Mouse (Mus musculus) heart, embryonic 16.5 days (tissue): ENCODE measurements around the gene Ltk. TPM values are rescaled to one million over a fixed set of nuclear protein-coding genes. Genes with fewer than 3 reads are reported as not detected.
A peak's percentile ranks its signal among the peaks of the same experiment; 100 is the strongest.

Experiments
- ATAC-seq: fragments of 200-750 bp; cut with Nextera tagmentation; replicated peaks from 2 replicates; pipeline ENCODE4 v1.8.0; 2017; ENCODE audit warnings: moderate number of reproducible peaks; ENCODE audit not compliant: insufficient read depth, low FRiP score; ENCODE audit errors: extremely low read depth
- H3K27ac ChIP-seq: fragments of 300-500 bp; sonication (generic); 2 replicates; pipeline ENCODE4 v1.5.1; 2014; ENCODE audit warnings: mild to moderate bottlenecking, low read length, control low read depth, moderate library complexity
- H3K27me3 ChIP-seq: fragments of 300-500 bp; sonication (generic); 2 replicates; pipeline ENCODE4 v1.6.1; 2014; ENCODE audit warnings: low read length, mixed read lengths; ENCODE audit not compliant: control insufficient read depth, insufficient read depth
- H3K36me3 ChIP-seq: fragments of 300-500 bp; sonication (generic); 2 replicates; pipeline ENCODE4 v1.6.1; 2014; ENCODE audit not compliant: control insufficient read depth, insufficient read depth
- H3K4me1 ChIP-seq: fragments of 300-500 bp; sonication (generic); 2 replicates; pipeline ENCODE4 v1.6.1; 2014; ENCODE audit warnings: low read length, mixed read lengths; ENCODE audit not compliant: control insufficient read depth, insufficient read depth
- H3K4me2 ChIP-seq: fragments of 300-500 bp; sonication (generic); 2 replicates; pipeline ENCODE4 v1.6.1; 2014; ENCODE audit warnings: low read depth, mild to moderate bottlenecking, control low read depth, low read length
- H3K4me3 ChIP-seq: fragments of 300-500 bp; sonication (generic); 2 replicates; pipeline ENCODE4 v1.5.1; 2014; ENCODE audit warnings: mild to moderate bottlenecking, control low read depth, low read length
- H3K9ac ChIP-seq: fragments of 300-500 bp; sonication (generic); 2 replicates; pipeline ENCODE4 v1.6.1; 2014; ENCODE audit warnings: low read length, control low read depth
- H3K9me3 ChIP-seq: fragments of 300-500 bp; sonication (generic); replicated peaks from 2 replicates; pipeline ENCODE4 v1.6.1; 2016; ENCODE audit warnings: low read length; ENCODE audit not compliant: control insufficient read depth
- WGBS: fragments of 180-500 bp; shearing (Covaris S2); extraction: QIAGEN DNeasy Blood & Tissue Kit; methylation state at CpG from one replicate; pipeline ENCODE4 v1.1.7; 2014; 5-methylcytosine and 5-hydroxymethylcytosine counted together
- polyA plus RNA-seq: library from polyadenylated mRNA; unstranded; fragments of >200 nt; fragmentation: Nextera tagmentation; extraction: Ambion mirVana; gene quantifications from 2 replicates; pipeline ENCODE4 v1.2.1, GENCODE M21; 2015

The Ltk gene
- polyA plus RNA-seq, 1 experiment from 2014 or later: not detected

GRCm38 (mm10) chr2:119745281-119745680, 14.9 kb downstream of the Ltk start:
- H3K4me2 ChIP-seq: no peak overlapping the region
- H3K36me3 ChIP-seq: no peaks in the 10 kb centered on the region
- ATAC-seq: no peak
- 9% methylated on average over 1 of the region's 1 CpGs for WGBS
- no peak overlapping the region; the same call in 1 of the 2 replicates for H3K9ac ChIP-seq
- H3K9me3 ChIP-seq: no peaks in the 10 kb centered on the region
- H3K4me1 ChIP-seq: peaks cover 42% of the 10 kb centered on the region
- peaks cover 17% of the 10 kb centered on the region for H3K27me3 ChIP-seq
- no peak overlapping the region for H3K4me3 ChIP-seq
- H3K27ac ChIP-seq: no peak overlapping the region

- Histone ChIP-seq H3K4me2 (peak overlapping the region; percentile 96), H3K27ac (peak overlapping the region; percentile 67), H3K4me3 (peak overlapping the region; percentile 45), H3K27me3 (peaks cover 13% of the 10 kb centered on the region), H3K9me3 (no peaks in the 10 kb centered on the region), H3K9ac (peak overlapping the region; percentile 55), H3K4me1 (peaks cover 42% of the 10 kb centered on the region), H3K36me3 (no peaks in the 10 kb centered on the region)
- 0 out of 2 replicates have a peak, but pooled peaks have one; percentile 10 for ATAC-seq
- 5% methylated on average over 46 of the region's 46 CpGs for WGBS
Observed at GRCm38 (mm10) chr2:119744163-119745111, 15.8 kb downstream of the Ltk start.

- Histone ChIP-seq H3K4me1 (peaks cover 42% of the 10 kb centered on the region), H3K36me3 (no peaks in the 10 kb centered on the region), H3K27me3 (peaks cover 13% of the 10 kb centered on the region), H3K27ac (no peak overlapping the region), H3K4me2 (peak overlapping the region; percentile 96), H3K9me3 (no peaks in the 10 kb centered on the region), H3K4me3 (peak overlapping the region; percentile 45), H3K9ac (peak overlapping the region; percentile 55; the same call in 1 of the 2 replicates)
- 17% methylated on average over 22 of the region's 22 CpGs for WGBS
- ATAC-seq: no peak
Observed at GRCm38 (mm10) chr2:119743808-119744162, 16.4 kb downstream of the Ltk start.

- peaks cover 42% of the 10 kb centered on the region for H3K4me1 ChIP-seq
- peaks cover 13% of the 10 kb centered on the region for H3K27me3 ChIP-seq
- no peak for ATAC-seq
- H3K4me2 ChIP-seq: peak overlapping the region; percentile 96
- H3K4me3 ChIP-seq: peak overlapping the region; percentile 67
- H3K9ac ChIP-seq: peak overlapping the region; percentile 81
- no peaks in the 10 kb centered on the region for H3K9me3 ChIP-seq
- WGBS: 13% methylated on average over 25 of the region's 31 CpGs
- H3K36me3 ChIP-seq: no peaks in the 10 kb centered on the region
- no peak overlapping the region for H3K27ac ChIP-seq
Observed at GRCm38 (mm10) chr2:119743176-119743807, 16.9 kb downstream of the Ltk start.

- Histone ChIP-seq H3K27ac (no peak overlapping the region), H3K4me1 (peaks cover 42% of the 10 kb centered on the region), H3K9me3 (no peaks in the 10 kb centered on the region), H3K36me3 (no peaks in the 10 kb centered on the region), H3K4me3 (peak overlapping the region; percentile 67), H3K27me3 (peaks cover 13% of the 10 kb centered on the region), H3K4me2 (peak overlapping the region; percentile 96), H3K9ac (peak overlapping the region; percentile 81)
- ATAC-seq: peak; percentile 9; the same call in 1 of the 2 replicates
- under 1% methylated on average over 64 of the region's 70 CpGs for WGBS
Observed at GRCm38 (mm10) chr2:119742461-119743175, 17.6 kb downstream of the Ltk start.

- Histone ChIP-seq H3K9ac (peak within 1 kb of the TSS; percentile 81), H3K4me2 (peak within 1 kb of the TSS; percentile 96), H3K9me3 (no peaks in the 10 kb centered on the region), H3K27ac (peak within 1 kb of the TSS; percentile 93), H3K36me3 (no peaks in the 10 kb centered on the region), H3K27me3 (peaks cover 13% of the 10 kb centered on the region), H3K4me3 (peak within 1 kb of the TSS; percentile 67), H3K4me1 (peaks cover 48% of the 10 kb centered on the region)
- peak; percentile 87 for ATAC-seq
- under 1% methylated on average over 53 of the region's 53 CpGs for WGBS
Observed at GRCm38 (mm10) chr2:119741581-119742411, 18.4 kb downstream of the Ltk start, which contains the start of gene Itpka. Itpka (plus strand) TSS chr2:119742337.

- no peak for ATAC-seq
- H3K4me3 ChIP-seq: no peak overlapping the region
- 34% methylated on average over 2 of the region's 2 CpGs for WGBS
- peaks cover 48% of the 10 kb centered on the region for H3K4me1 ChIP-seq
- peaks cover 13% of the 10 kb centered on the region for H3K27me3 ChIP-seq
- H3K4me2 ChIP-seq: peak overlapping the region; percentile 96; the same call in 1 of the 2 replicates
- no peaks in the 10 kb centered on the region for H3K9me3 ChIP-seq
- no peak overlapping the region for H3K27ac ChIP-seq
- no peak overlapping the region for H3K9ac ChIP-seq
- peaks cover under 1% of the 10 kb centered on the region; the same call in 1 of the 2 replicates for H3K36me3 ChIP-seq
Observed at GRCm38 (mm10) chr2:119740567-119740966, 19.7 kb downstream of the Ltk start.

GRCm38 (mm10) chr2:119737124-119737523, 23.1 kb downstream of the Ltk start:
- H3K4me2 ChIP-seq: 0 out of 2 replicates have a peak overlapping the region, but pooled peaks have one; percentile 9
- no peak overlapping the region for H3K4me3 ChIP-seq
- H3K36me3 ChIP-seq: peaks cover 17% of the 10 kb centered on the region
- H3K9ac ChIP-seq: no peak overlapping the region
- H3K27ac ChIP-seq: no peak overlapping the region
- no peaks in the 10 kb centered on the region for H3K9me3 ChIP-seq
- 23% methylated on average over 12 of the region's 12 CpGs for WGBS
- peaks cover 19% of the 10 kb centered on the region for H3K4me1 ChIP-seq
- no peak for ATAC-seq
- H3K27me3 ChIP-seq: no peaks in the 10 kb centered on the region
